Mouse (Mus musculus): ENCODE measurements around the gene Dnmbp. TPM values are rescaled to one million over a fixed set of nuclear protein-coding genes. Genes with fewer than 3 reads are reported as not detected.

Dnmbp gene
- total and polyA plus RNA-seq, 3 experiments: 5.4 to 9.4 TPM; not detected in 1

- no peaks in the 10 kb centered on the region for H3K27me3 ChIP-seq (ENCODE audit: control insufficient read depth in 1 of 2, insufficient read depth in 2 of 2, low read length in 2 of 2)
- TF ChIP-seq HCFC1 (IDR thresholded peaks at IDR 0.05; ENCODE audit: low read depth, low read length): no peak
- TF ChIP-seq MXI1 (IDR thresholded peaks at IDR 0.05; ENCODE audit: low read depth, low read length): no peak
- no peak overlapping the region for H3K9ac ChIP-seq (ENCODE audit: control insufficient read depth, low read depth, low read length, poor library complexity, severe bottlenecking)
- no peaks in the 10 kb centered on the region for H3K9me3 ChIP-seq (replicated peaks; ENCODE audit: insufficient read depth, low read length)
- H3K4me3 ChIP-seq (ENCODE audit: control insufficient read depth in 1 of 2, insufficient read depth in 1 of 2, low read depth in 2 of 2, low read length in 2 of 2): no peak overlapping the region
- DNase-seq (ENCODE audit: low read depth, low spot score): no peak
- 0 out of 4 replicates have a peak, but pooled peaks cover 0 to 3% of the 10 kb centered on the region in 2 experiments for H3K4me1 ChIP-seq (ENCODE audit: control insufficient read depth in 1 of 2, insufficient read depth in 2 of 2, low read length in 2 of 2)
- no peaks in the 10 kb centered on the region for H3K79me2 ChIP-seq (ENCODE audit: control insufficient read depth, insufficient read depth, low read length, poor library complexity)
- no peaks in the 10 kb centered on the region for H3K36me3 ChIP-seq (ENCODE audit: control insufficient read depth in 1 of 2, insufficient read depth in 2 of 2, low read length in 2 of 2)
- no peak overlapping the region for H3K27ac ChIP-seq (ENCODE audit: control insufficient read depth, low read depth, low read length)
These were observed 26.5 kb upstream of the Dnmbp start for GRCm38 (mm10) chr19:43966481-43966880.

GRCm38 (mm10) chr19:43965496-43966085 lies 25.6 kb upstream of the Dnmbp start:
- TF ChIP-seq HCFC1 (IDR thresholded peaks at IDR 0.05; ENCODE audit: low read depth, low read length) (no peak), ELF1 (IDR thresholded peaks at IDR 0.05; ENCODE audit: low read depth, low read length) (0 out of 2 replicates have a peak, but pooled peaks have one; percentile 25)
- Histone ChIP-seq H3K36me3 (ENCODE audit: control insufficient read depth in 1 of 2, insufficient read depth in 2 of 2, low read length in 2 of 2) (no peaks in the 10 kb centered on the region), H3K27me3 (ENCODE audit: control insufficient read depth in 1 of 2, insufficient read depth in 2 of 2, low read length in 2 of 2) (no peaks in the 10 kb centered on the region), H3K79me2 (ENCODE audit: control insufficient read depth, insufficient read depth, low read length, poor library complexity) (no peaks in the 10 kb centered on the region), H3K9me3 (replicated peaks; ENCODE audit: insufficient read depth, low read length) (no peaks in the 10 kb centered on the region), H3K9ac (ENCODE audit: control insufficient read depth, low read depth, low read length, poor library complexity, severe bottlenecking) (no peak overlapping the region), H3K27ac (ENCODE audit: control insufficient read depth, low read depth, low read length) (no peak overlapping the region), H3K4me3 (ENCODE audit: control insufficient read depth in 1 of 2, insufficient read depth in 1 of 2, low read depth in 2 of 2, low read length in 2 of 2) (no peak overlapping the region), H3K4me1 (ENCODE audit: control insufficient read depth in 1 of 2, insufficient read depth in 2 of 2, low read length in 2 of 2) (0 out of 4 replicates have a peak, but pooled peaks cover 0 to 3% of the 10 kb centered on the region in 2 experiments)
- DNase-seq (ENCODE audit: low read depth, low spot score): peak; percentile 57

DNA sequence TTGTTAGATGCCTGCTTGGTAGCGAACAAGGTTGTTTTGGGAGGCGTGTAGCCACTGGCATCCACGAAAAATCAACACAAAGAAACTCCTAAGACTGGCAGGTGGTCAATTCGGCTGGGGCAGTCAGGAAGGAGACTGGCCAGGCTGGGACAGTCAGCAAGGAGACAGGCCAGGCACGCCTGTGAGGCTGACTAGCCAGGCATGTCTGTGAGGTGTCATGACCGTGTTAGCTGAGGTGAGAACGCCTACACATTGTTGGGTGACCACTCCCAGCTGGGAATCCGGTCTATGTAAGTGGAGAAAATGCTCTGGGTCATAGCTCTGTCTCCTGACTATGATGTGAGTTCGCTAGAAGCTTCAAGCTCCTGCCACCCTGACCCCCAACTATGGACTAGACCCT lies 22.8 kb upstream of the Dnmbp start:
- no peaks in the 10 kb centered on the region for H3K36me3 ChIP-seq (ENCODE audit: control insufficient read depth in 1 of 2, insufficient read depth in 2 of 2, low read length in 2 of 2)
- no peak overlapping the region for H3K4me3 ChIP-seq (ENCODE audit: control insufficient read depth in 1 of 2, insufficient read depth in 1 of 2, low read depth in 2 of 2, low read length in 2 of 2)
- no peak for DNase-seq (ENCODE audit: low read depth, low spot score)
- H3K9ac ChIP-seq (ENCODE audit: control insufficient read depth, low read depth, low read length, poor library complexity, severe bottlenecking): no peak overlapping the region
- no peak overlapping the region for H3K27ac ChIP-seq (ENCODE audit: control insufficient read depth, low read depth, low read length)
- no peaks in the 10 kb centered on the region for H3K79me2 ChIP-seq (ENCODE audit: control insufficient read depth, insufficient read depth, low read length, poor library complexity)
- no peaks in the 10 kb centered on the region for H3K9me3 ChIP-seq (replicated peaks; ENCODE audit: insufficient read depth, low read length)
- TF ChIP-seq RCOR1 (IDR thresholded peaks at IDR 0.05; ENCODE audit: low read depth, low read length) (no peak), MYB (IDR thresholded peaks at IDR 0.05; ENCODE audit: low read depth, low read length) (no peak), SIN3A (IDR thresholded peaks at IDR 0.05; ENCODE audit: low read length) (no peak), KAT2A (conservative IDR thresholded peaks at IDR 0.05; ENCODE audit: low read depth, low read length) (no peak), GABPA (IDR thresholded peaks at IDR 0.05; ENCODE audit: low read depth, low read length) (no peak), ZNF384 (IDR thresholded peaks at IDR 0.05; ENCODE audit: low read depth, low read length) (no peak)
- 0 out of 4 replicates have a peak, but pooled peaks cover 0 to 3% of the 10 kb centered on the region in 2 experiments for H3K4me1 ChIP-seq (ENCODE audit: control insufficient read depth in 1 of 2, insufficient read depth in 2 of 2, low read length in 2 of 2)
- 0 out of 4 replicates have a peak, but pooled peaks cover 0 to 1% of the 10 kb centered on the region in 2 experiments for H3K27me3 ChIP-seq (ENCODE audit: control insufficient read depth in 1 of 2, insufficient read depth in 2 of 2, low read length in 2 of 2)

All from MEL (cell line).